ENCODE assay signal across 21 mouse cellular contexts in the genomic region with DNA sequence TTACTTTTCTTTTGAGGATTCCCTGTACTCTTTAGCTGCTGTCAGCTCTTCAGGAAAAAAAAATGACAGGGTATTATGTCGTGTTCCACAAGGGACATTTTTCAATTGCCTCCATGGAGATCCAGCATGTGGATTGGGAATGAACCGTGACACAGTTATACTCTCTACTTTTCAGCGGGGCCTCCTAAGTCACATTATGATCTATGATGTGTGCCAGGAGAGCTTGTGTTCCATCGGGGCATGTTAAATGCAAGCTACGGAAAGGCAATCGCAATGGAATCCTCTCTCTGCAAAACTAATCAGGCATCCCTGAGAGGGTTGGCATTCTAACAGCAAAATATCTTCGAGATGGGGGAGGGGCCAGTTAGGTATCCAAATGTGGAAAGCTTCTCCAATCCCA.
DNase-seq lines count a peak whose midpoint lies in the region; ATAC-seq and TF ChIP-seq lines count a peak whose summit lies in the region.
"Had no signal": no experiment of that assay in that cellular context is flagged by ENCODE, and none has a peak within 500 bp of the region (broad histone marks: within the 10 kb centered on the region; RNA-seq: fewer than 3 reads in every experiment).

No protein-coding gene starts in this region.

- no peak overlapping the region for H3K27ac ChIP-seq in limb, embryonic 14.5 days (replicated peaks; ENCODE audit: low read depth, low read length)
- H3K27ac ChIP-seq in limb, embryonic 10.5 days = no peak overlapping the region
- H3K27ac ChIP-seq in hindbrain, embryonic 14.5 days = no peak overlapping the region
- H3K27ac ChIP-seq: forebrain, embryonic 12.5 days; gastrocnemius, adult 2 months; heart, adult 2 months; hindbrain, embryonic 15.5 days; intestine, embryonic 15.5 days; kidney, embryonic 15.5 days had no signal

- 60% methylated on average over 7 of the region's 7 CpGs for WGBS in limb, embryonic 14.5 days
- 82% methylated on average over 7 of the region's 7 CpGs for WGBS in limb, embryonic 10.5 days
- WGBS in hindbrain, embryonic 14.5 days = 31% methylated on average over 7 of the region's 7 CpGs

- no peaks in the 10 kb centered on the region for H3K9me3 ChIP-seq in limb, embryonic 14.5 days (ENCODE audit: control insufficient read depth, low read length)
- no peaks in the 10 kb centered on the region for H3K9me3 ChIP-seq in limb, embryonic 10.5 days (replicated peaks)
- no peaks in the 10 kb centered on the region for H3K9me3 ChIP-seq in hindbrain, embryonic 14.5 days (ENCODE audit: control insufficient read depth, low read length)
- H3K9me3 ChIP-seq: forebrain, embryonic 12.5 days; heart, embryonic 12.5 days; hindbrain, embryonic 15.5 days; intestine, embryonic 15.5 days; kidney, embryonic 15.5 days had no signal

- H3K4me2 ChIP-seq in limb, embryonic 14.5 days (replicated peaks; ENCODE audit: low read depth, low read length, severe bottlenecking) = no peak overlapping the region
- H3K4me2 ChIP-seq in hindbrain, embryonic 14.5 days (replicated peaks) = no peak overlapping the region
- H3K4me2 ChIP-seq: forebrain, embryonic 12.5 days; heart, embryonic 12.5 days; hindbrain, embryonic 15.5 days; intestine, embryonic 15.5 days; kidney, embryonic 15.5 days had no signal

- H3K9ac ChIP-seq in limb, embryonic 14.5 days (ENCODE audit: low read depth, low read length, severe bottlenecking) = no peak overlapping the region
- H3K9ac ChIP-seq in hindbrain, embryonic 14.5 days = no peak overlapping the region
- H3K9ac ChIP-seq: forebrain, embryonic 12.5 days; heart, embryonic 12.5 days; hindbrain, embryonic 15.5 days; intestine, embryonic 15.5 days; kidney, embryonic 15.5 days had no signal

- peak; percentile 47; the same call in 1 of the 2 replicates for ATAC-seq in limb, embryonic 14.5 days (ENCODE audit: low FRiP score, low read depth)
- no peak for ATAC-seq in hindbrain, embryonic 14.5 days (ENCODE audit: low FRiP score)
- ATAC-seq: forebrain, embryonic 16.5 days; intestine, embryonic 15.5 days had no signal

- no peak for TF ChIP-seq POLR2A in limb, embryonic 14.5 days (IDR thresholded peaks at IDR 0.05; ENCODE audit: borderline replicate concordance, extremely low read depth, insufficient read depth, insufficient read length)

- H3K4me3 ChIP-seq in limb, embryonic 14.5 days (replicated peaks; ENCODE audit: low read length) = no peak overlapping the region
- H3K4me3 ChIP-seq in limb, embryonic 10.5 days = no peak overlapping the region
- H3K4me3 ChIP-seq in hindbrain, embryonic 14.5 days (replicated peaks; ENCODE audit: low read length) = no peak overlapping the region
- H3K4me3 ChIP-seq: forebrain, embryonic 12.5 days; gastrocnemius, adult 2 months; heart, adult 2 months; heart, embryonic 12.5 days; hindbrain, embryonic 15.5 days; intestine, embryonic 15.5 days; kidney, embryonic 15.5 days had no signal

- no peaks in the 10 kb centered on the region for H3K27me3 ChIP-seq in limb, embryonic 14.5 days (ENCODE audit: control insufficient read depth, insufficient read depth, low read length)
- H3K27me3 ChIP-seq in limb, embryonic 10.5 days (ENCODE audit: low read depth, poor library complexity, severe bottlenecking) = no peaks in the 10 kb centered on the region
- no peaks in the 10 kb centered on the region for H3K27me3 ChIP-seq in hindbrain, embryonic 14.5 days (ENCODE audit: control insufficient read depth, insufficient read depth, low read length)
- H3K27me3 ChIP-seq: forebrain, embryonic 12.5 days; heart, embryonic 12.5 days; hindbrain, embryonic 15.5 days; intestine, embryonic 15.5 days; kidney, embryonic 15.5 days had no signal

- peak; percentile 7 for DNase-seq in gastrocnemius, postnatal 25 days
- DNase-seq in gastrocnemius, adult 18-20 months (ENCODE audit: low spot score) = no peak
- DNase-seq in limb, embryonic 14.5 days (ENCODE audit: low spot score) = peak; percentile 16
- no peak for DNase-seq in limb, embryonic 10.5 days (ENCODE audit: low spot score)
- peak; percentile 41 for DNase-seq in hindbrain, embryonic 14.5 days (ENCODE audit: low spot score)
- DNase-seq in mesoderm, embryonic 11.5 days (ENCODE audit: low read depth, low spot score) = peak; percentile 48
- no peak for DNase-seq in natural killer cell, adult 2 months (ENCODE audit: low spot score in 2 of 2)
- DNase-seq: adrenal gland, adult 2 months; adrenal gland, postnatal 25 days; cerebellum, adult 2 months; cerebellum, postnatal 10 days; gastrocnemius, adult 2 months; gastrocnemius, postnatal 36 days; heart, adult 2 months; kidney, adult 18-20 months had no signal

- no peaks in the 10 kb centered on the region for H3K4me1 ChIP-seq in limb, embryonic 14.5 days (ENCODE audit: control insufficient read depth, insufficient read depth, low read length)
- no peaks in the 10 kb centered on the region for H3K4me1 ChIP-seq in limb, embryonic 10.5 days
- H3K4me1 ChIP-seq in hindbrain, embryonic 14.5 days (replicated peaks; ENCODE audit: control insufficient read depth, insufficient read depth, low read length) = no peaks in the 10 kb centered on the region
- H3K4me1 ChIP-seq: forebrain, embryonic 12.5 days; heart, embryonic 12.5 days; hindbrain, embryonic 15.5 days; intestine, embryonic 15.5 days; kidney, embryonic 15.5 days had no signal

- H3K36me3 ChIP-seq in limb, embryonic 14.5 days (ENCODE audit: control insufficient read depth, insufficient read depth, low read length) = no peaks in the 10 kb centered on the region
- H3K36me3 ChIP-seq in limb, embryonic 10.5 days = no peaks in the 10 kb centered on the region
- no peaks in the 10 kb centered on the region for H3K36me3 ChIP-seq in hindbrain, embryonic 14.5 days (replicated peaks; ENCODE audit: control insufficient read depth, insufficient read depth)
- H3K36me3 ChIP-seq: forebrain, embryonic 12.5 days; heart, embryonic 12.5 days; hindbrain, embryonic 15.5 days; intestine, embryonic 15.5 days; kidney, embryonic 15.5 days had no signal

Comparison
In these comparisons a context has a peak if more than half of its experiments do, and no peak if none do; other contexts are left out.
1. DNase-seq: peak in gastrocnemius, postnatal 25 days (single experiment), limb, embryonic 14.5 days (single experiment), hindbrain, embryonic 14.5 days (single experiment) and mesoderm, embryonic 11.5 days (single experiment); none in gastrocnemius, adult 18-20 months (single experiment), limb, embryonic 10.5 days (single experiment) and natural killer cell, adult 2 months (0 of 2).